In genomic region chr1:82596864-82597596, GRCm38 (mm10) we compare ENCODE assay signal across 10 mouse cellular contexts. TPM values are rescaled to one million over a fixed set of nuclear protein-coding genes. Genes with fewer than 3 reads are reported as not detected.
DNase-seq lines count a peak whose midpoint lies in the region; ATAC-seq and TF ChIP-seq lines count a peak whose summit lies in the region.
"Had no signal": no experiment of that assay in that cellular context is flagged by ENCODE, and none has a peak within 500 bp of the region (broad histone marks: within the 10 kb centered on the region; RNA-seq: fewer than 3 reads in every experiment).

No protein-coding gene starts in this region.

- H3K4me1 ChIP-seq in intestine, embryonic 14.5 days (replicated peaks; ENCODE audit: control insufficient read depth, insufficient read depth, low read length) = no peaks in the 10 kb centered on the region
- no peaks in the 10 kb centered on the region for H3K4me1 ChIP-seq in intestine, postnatal 0 days (replicated peaks; ENCODE audit: control insufficient read depth, insufficient read depth, low read length)
- H3K4me1 ChIP-seq in kidney, embryonic 14.5 days (ENCODE audit: control insufficient read depth, insufficient read depth, low read length) = no peaks in the 10 kb centered on the region
- no peaks in the 10 kb centered on the region for H3K4me1 ChIP-seq in forebrain, embryonic 10.5 days
- H3K4me1 ChIP-seq: limb, embryonic 12.5 days had no signal

- WGBS in intestine, embryonic 14.5 days = 29% methylated on average over 6 of the region's 6 CpGs
- WGBS in intestine, postnatal 0 days = 47% methylated on average over 6 of the region's 6 CpGs
- WGBS in kidney, embryonic 14.5 days = 25% methylated on average over 6 of the region's 6 CpGs
- 90% methylated on average over 6 of the region's 6 CpGs for WGBS in forebrain, embryonic 10.5 days

- TF ChIP-seq CTCF in intestine, postnatal 0 days (IDR thresholded peaks at IDR 0.05; ENCODE audit: low read depth) = no peak

- ATAC-seq in intestine, embryonic 14.5 days (replicated peaks; ENCODE audit: low FRiP score, low TSS enrichment, low read depth) = no peak
- ATAC-seq in intestine, postnatal 0 days = no peak
- peak; percentile 93 for ATAC-seq in kidney, embryonic 14.5 days (ENCODE audit: low FRiP score, low TSS enrichment)

- no peaks in the 10 kb centered on the region for H3K27me3 ChIP-seq in intestine, embryonic 14.5 days (replicated peaks; ENCODE audit: control insufficient read depth, insufficient read depth, low read length)
- H3K27me3 ChIP-seq in intestine, postnatal 0 days (replicated peaks; ENCODE audit: control insufficient read depth, insufficient read depth, low read length) = no peaks in the 10 kb centered on the region
- H3K27me3 ChIP-seq in kidney, embryonic 14.5 days (ENCODE audit: control insufficient read depth, insufficient read depth, low read length) = no peaks in the 10 kb centered on the region
- no peaks in the 10 kb centered on the region for H3K27me3 ChIP-seq in forebrain, embryonic 10.5 days (ENCODE audit: poor library complexity, severe bottlenecking)
- H3K27me3 ChIP-seq: limb, embryonic 12.5 days had no signal

- no peak overlapping the region for H3K4me2 ChIP-seq in intestine, embryonic 14.5 days (ENCODE audit: low read length)
- no peak overlapping the region for H3K4me2 ChIP-seq in intestine, postnatal 0 days (replicated peaks; ENCODE audit: low read depth)
- no peak overlapping the region for H3K4me2 ChIP-seq in kidney, embryonic 14.5 days (replicated peaks; ENCODE audit: low read depth, low read length)
- H3K4me2 ChIP-seq: limb, embryonic 12.5 days had no signal

- H3K36me3 ChIP-seq in intestine, embryonic 14.5 days (ENCODE audit: control insufficient read depth, insufficient read depth, low read length) = no peaks in the 10 kb centered on the region
- H3K36me3 ChIP-seq in intestine, postnatal 0 days (ENCODE audit: control insufficient read depth, insufficient read depth) = no peaks in the 10 kb centered on the region
- H3K36me3 ChIP-seq in kidney, embryonic 14.5 days (ENCODE audit: control insufficient read depth, insufficient read depth, low read length) = no peaks in the 10 kb centered on the region
- no peaks in the 10 kb centered on the region for H3K36me3 ChIP-seq in forebrain, embryonic 10.5 days (replicated peaks)
- H3K36me3 ChIP-seq: limb, embryonic 12.5 days had no signal

- no peak overlapping the region for H3K9ac ChIP-seq in intestine, embryonic 14.5 days (ENCODE audit: low read length)
- H3K9ac ChIP-seq in intestine, postnatal 0 days (ENCODE audit: low read depth, low read length) = no peak overlapping the region
- no peak overlapping the region for H3K9ac ChIP-seq in kidney, embryonic 14.5 days (ENCODE audit: low read depth, low read length)
- H3K9ac ChIP-seq: limb, embryonic 12.5 days had no signal

- DNase-seq in intestine, embryonic 14.5 days (ENCODE audit: low spot score) = peak; percentile 64
- DNase-seq in adrenal gland, postnatal 25 days = peak; percentile 68
- peak; percentile 46 for DNase-seq in ovary, postnatal 14 days (ENCODE audit: low spot score)
- DNase-seq in frontal cortex, postnatal 14 days (ENCODE audit: low spot score in 2 of 2) = no peak
- DNase-seq in forebrain, embryonic 10.5 days (ENCODE audit: extremely low spot score, low spot score) = no peak
- no peak for DNase-seq in spleen, postnatal 10 days (ENCODE audit: low spot score in 2 of 2)

- H3K27ac ChIP-seq in intestine, embryonic 14.5 days (ENCODE audit: low read depth) = no peak overlapping the region
- no peak overlapping the region for H3K27ac ChIP-seq in intestine, postnatal 0 days (ENCODE audit: low read depth, low read length)
- no peak overlapping the region; the same call in 1 of the 2 replicates for H3K27ac ChIP-seq in kidney, embryonic 14.5 days (ENCODE audit: low read depth, low read length)
- no peak overlapping the region for H3K27ac ChIP-seq in forebrain, embryonic 10.5 days
- H3K27ac ChIP-seq: limb, embryonic 12.5 days had no signal

- H3K9me3 ChIP-seq in intestine, embryonic 14.5 days (ENCODE audit: control insufficient read depth, low read length) = no peaks in the 10 kb centered on the region
- H3K9me3 ChIP-seq in intestine, postnatal 0 days (ENCODE audit: control insufficient read depth) = no peaks in the 10 kb centered on the region
- no peaks in the 10 kb centered on the region for H3K9me3 ChIP-seq in kidney, embryonic 14.5 days (ENCODE audit: control insufficient read depth, low read length)
- no peaks in the 10 kb centered on the region for H3K9me3 ChIP-seq in forebrain, embryonic 10.5 days
- H3K9me3 ChIP-seq: limb, embryonic 12.5 days had no signal

- no peak overlapping the region for H3K4me3 ChIP-seq in intestine, embryonic 14.5 days (ENCODE audit: low read depth, low read length)
- H3K4me3 ChIP-seq in intestine, postnatal 0 days (ENCODE audit: low read depth, low read length) = no peak overlapping the region
- H3K4me3 ChIP-seq in kidney, embryonic 14.5 days (ENCODE audit: low read length) = no peak overlapping the region
- H3K4me3 ChIP-seq in forebrain, embryonic 10.5 days = no peak overlapping the region
- H3K4me3 ChIP-seq: limb, embryonic 12.5 days had no signal

RNA-seq across cellular contexts. Expression of gene Col4a3, which starts 10.3 kb away (rescaled TPM):
- 0.20 and 0.22 TPM in 2 replicates for polyA plus RNA-seq in intestine, embryonic 14.5 days (2014; fragmentation: Nextera tagmentation; extraction: Ambion mirVana)
- 0.41 and 0.42 TPM in 2 replicates for polyA plus RNA-seq in intestine, postnatal 0 days (2015; fragmentation: Nextera tagmentation; extraction: Ambion mirVana)
- 1.7 and 2.9 TPM in 2 replicates for total RNA-seq in adrenal gland, postnatal 25 days (2021)
- 0.67 and 1.2 TPM in 2 replicates for polyA plus RNA-seq in kidney, embryonic 14.5 days (2014; fragmentation: Nextera tagmentation; extraction: Ambion mirVana)
- polyA plus RNA-seq in forebrain, embryonic 10.5 days (2016; fragmentation: Nextera tagmentation; extraction: Ambion mirVana) = 0.04 and 0.10 TPM in 2 replicates
- total RNA-seq: granulocyte monocyte progenitor cell, adult 5-6 weeks had no signal

RNA-seq across cellular contexts. Expression of gene Col4a4, which starts 10.4 kb away (rescaled TPM):
- 0.05 and 0.15 TPM in 2 replicates for polyA plus RNA-seq in intestine, embryonic 14.5 days (2014; fragmentation: Nextera tagmentation; extraction: Ambion mirVana)
- polyA plus RNA-seq in intestine, postnatal 0 days (2015; fragmentation: Nextera tagmentation; extraction: Ambion mirVana) = 0.10 and 0.16 TPM in 2 replicates
- total RNA-seq in adrenal gland, postnatal 25 days (2021) = 3.6 and 4.6 TPM in 2 replicates
- polyA plus RNA-seq in kidney, embryonic 14.5 days (2014; fragmentation: Nextera tagmentation; extraction: Ambion mirVana) = 0.56 and 1.0 TPM in 2 replicates
- polyA plus RNA-seq in forebrain, embryonic 10.5 days (2016; fragmentation: Nextera tagmentation; extraction: Ambion mirVana) = 0.05 and 0.06 TPM in 2 replicates
- total RNA-seq: granulocyte monocyte progenitor cell, adult 5-6 weeks had no signal

Comparison
In these comparisons a context has a peak if more than half of its experiments do, and no peak if none do; other contexts are left out.
1. DNase-seq: peak in intestine, embryonic 14.5 days (single experiment), adrenal gland, postnatal 25 days (single experiment) and ovary, postnatal 14 days (single experiment); none in frontal cortex, postnatal 14 days (0 of 2), forebrain, embryonic 10.5 days (single experiment) and spleen, postnatal 10 days (0 of 2).